Mouse (Mus musculus): ENCODE results near the gene Otud6a. TPM values are rescaled to one million over a fixed set of nuclear protein-coding genes. Genes with fewer than 3 reads are reported as not detected.
"Not testable (repeated sequence)": the region's sequence is repeated elsewhere in the genome, so short reads cannot be mapped to it uniquely, and the experiment has no call there.

Gene Otud6a
- not detected for total RNA-seq (2021)
- long read RNA-seq, experiment 1: 0 reads
- long read RNA-seq, experiment 2: 0 reads

- intact Hi-C loops (cut with DNase I): no loop called here
- no peak for DNase-seq
Observed at GRCm38 (mm10) chrX:100428693-100429092, at the start of gene Otud6a. Gene Otud6a (plus strand): TSS chrX:100429013.

GRCm38 (mm10) chrX:100389887-100390286 is 38.9 kb upstream of the Otud6a start:
- intact Hi-C loops (cut with DNase I): no loop called here
- DNase-seq: no peak

- intact Hi-C loops (cut with DNase I): loop anchor here (2.0 kb wide), 1 partner anchor 540 kb away; no protein-coding TSS in a partner anchor
- DNase-seq: no peak
Observed at GRCm38 (mm10) chrX:100392304-100392703, 36.5 kb upstream of the Otud6a start.

DNA sequence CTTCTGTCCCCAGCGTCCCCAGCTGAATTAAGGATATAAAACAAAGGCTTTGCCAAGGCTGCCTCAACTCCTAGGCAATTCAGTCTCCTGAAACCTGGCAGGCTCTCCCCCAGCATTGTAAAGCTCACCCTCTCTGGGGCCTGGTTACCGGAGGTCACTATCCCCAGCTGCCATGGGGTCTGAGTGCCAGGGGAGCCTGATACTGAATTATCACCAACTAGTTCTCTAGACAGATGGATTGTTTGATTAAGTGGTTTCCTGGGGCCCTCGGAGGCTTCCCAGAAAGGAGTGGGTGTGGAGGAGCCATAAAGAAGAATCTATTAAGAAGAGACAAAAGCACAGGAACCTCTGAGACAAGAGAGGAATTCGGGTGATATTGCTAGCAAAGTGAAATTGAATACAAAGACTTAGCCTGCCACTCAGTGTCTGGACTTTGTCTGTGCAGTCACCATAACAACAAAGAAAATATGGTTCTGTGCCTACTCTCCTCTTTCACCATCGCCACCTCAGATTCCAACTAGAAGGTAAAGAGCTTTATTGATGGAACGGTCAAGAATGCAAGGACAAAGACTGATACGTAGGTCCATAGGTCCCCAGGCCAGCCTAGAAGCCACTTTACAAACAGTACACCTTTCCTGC is 34.5 kb upstream of the Otud6a start:
- DNase-seq: no peak
- intact Hi-C loops (cut with DNase I): loop anchor here (2.0 kb wide), 1 partner anchor 86 kb away; no protein-coding TSS in a partner anchor

GRCm38 (mm10) chrX:100395026-100395425 is 33.8 kb upstream of the Otud6a start:
- intact Hi-C loops (cut with DNase I): loop anchor here (2.0 kb wide), 1 partner anchor 86 kb away; no protein-coding TSS in a partner anchor
- no peak for DNase-seq

DNA sequence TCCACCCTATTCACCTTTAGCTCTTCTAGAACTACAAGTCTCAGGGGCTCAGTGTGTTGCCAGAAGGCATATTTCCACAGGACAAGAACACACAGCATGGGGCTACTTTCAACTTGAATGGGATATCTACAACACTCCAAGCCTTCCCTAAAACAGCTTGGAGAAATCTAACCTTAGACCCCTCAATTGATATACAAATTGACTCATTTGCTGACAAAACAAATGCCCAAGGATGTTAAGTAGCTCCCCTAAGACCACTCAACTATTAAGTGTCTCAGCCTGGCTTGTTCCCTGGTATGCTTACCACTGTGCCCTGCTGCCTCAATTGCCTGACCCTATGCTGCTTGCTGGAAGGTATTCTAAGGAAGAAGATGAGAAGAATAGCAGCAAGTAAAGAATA is 27.9 kb upstream of the Otud6a start:
- intact Hi-C loops (cut with DNase I): no loop called here
- no peak for DNase-seq

DNA sequence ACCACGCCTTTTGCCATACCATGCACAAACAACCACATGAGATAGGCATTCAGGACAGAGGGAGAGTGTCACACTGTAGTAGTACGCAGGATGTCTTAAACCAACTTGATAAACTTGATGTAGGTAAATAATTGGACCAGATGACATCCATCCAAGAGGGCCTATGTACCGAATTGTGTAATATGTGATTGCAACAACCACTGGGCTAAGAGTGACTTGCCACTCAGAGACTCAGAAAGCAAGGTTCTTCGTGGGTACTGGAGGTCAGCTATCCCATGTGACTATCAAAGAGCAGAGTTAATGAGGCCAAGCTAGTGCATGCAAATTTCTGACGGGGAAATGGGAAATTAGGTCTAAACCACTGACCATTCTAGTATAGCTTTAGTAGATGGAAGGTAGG is 27.2 kb upstream of the Otud6a start:
- no peak for DNase-seq
- intact Hi-C loops (cut with DNase I): no loop called here

DNA sequence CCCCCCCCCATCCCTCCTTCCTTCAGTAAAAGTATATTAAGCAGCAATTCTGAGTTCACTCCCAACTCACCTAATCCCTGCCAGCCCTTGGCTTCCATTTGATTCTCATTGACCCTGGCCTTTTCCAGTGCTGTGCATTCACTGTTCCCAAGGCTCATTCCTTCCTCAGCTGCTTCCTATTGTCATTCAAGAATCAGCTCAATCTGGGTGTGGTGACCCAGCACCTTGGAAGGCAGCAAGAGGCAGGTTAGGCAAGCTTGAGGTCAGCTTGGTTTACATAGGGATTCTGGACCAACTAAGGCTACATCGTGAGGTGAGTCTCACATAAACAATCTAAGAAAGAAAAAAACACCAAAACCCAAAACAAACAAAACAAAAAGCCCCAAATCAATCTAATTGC is 19.6 kb upstream of the Otud6a start:
- no peak for DNase-seq
- intact Hi-C loops (cut with DNase I): no loop called here

DNA sequence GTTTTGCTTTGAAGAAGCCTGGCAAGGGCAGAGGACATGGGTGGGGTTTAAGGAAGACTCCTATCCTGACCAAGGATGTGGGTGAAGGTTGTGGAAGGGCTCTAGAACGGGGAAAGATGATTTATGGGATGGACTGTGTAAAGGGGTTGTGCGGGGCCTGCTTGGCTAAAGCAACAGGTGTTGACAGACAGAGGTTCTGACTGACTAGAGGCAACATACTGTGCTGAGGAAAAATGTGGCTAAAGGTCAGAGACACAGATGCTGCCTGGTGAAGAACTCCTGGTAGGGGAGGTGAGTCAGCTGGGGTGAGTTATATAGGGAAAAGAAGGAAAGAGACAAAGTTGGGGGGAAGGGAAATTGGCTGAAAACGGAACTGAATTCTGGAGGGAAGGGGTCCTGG is 3.5 kb downstream of the Otud6a start:
- intact Hi-C loops (cut with DNase I): no loop called here
- no peak for DNase-seq

DNA sequence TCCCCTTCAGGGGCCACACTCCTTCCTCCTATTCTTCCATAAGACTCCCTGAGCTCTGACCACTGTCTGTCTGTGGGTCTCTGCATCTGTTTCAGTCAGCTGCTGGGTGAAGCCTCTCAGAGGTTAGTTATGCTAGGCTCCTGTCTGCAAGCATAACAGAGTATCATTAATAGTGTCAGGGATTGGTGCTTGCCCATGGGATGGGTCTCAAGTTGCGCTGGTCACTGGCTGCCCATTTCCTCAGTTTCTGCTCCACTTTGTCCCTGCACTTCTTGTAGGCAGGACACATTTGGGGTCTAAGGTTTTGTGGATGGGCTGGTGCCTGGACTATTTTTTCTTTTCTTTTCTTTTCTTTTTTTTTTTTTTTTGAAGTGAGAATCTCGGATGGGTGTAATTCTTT is 13.8 kb downstream of the Otud6a start, which contains the start of gene Awat2:
Awat2 (minus strand) TSS at position 101 of the 400 bp plus-strand sequence.
- DNase-seq; intact Hi-C loops (cut with DNase I): not testable (repeated sequence)

GRCm38 (mm10) chrX:100443532-100443931 is 14.7 kb downstream of the Otud6a start:
- DNase-seq: no peak
- intact Hi-C loops (cut with DNase I): no loop called here

- intact Hi-C loops (cut with DNase I): no loop called here
- DNase-seq: no peak
Observed at GRCm38 (mm10) chrX:100468047-100468446, 39.2 kb downstream of the Otud6a start.

GRCm38 (mm10) chrX:100470126-100470525 is 41.3 kb downstream of the Otud6a start:
- no peak for DNase-seq
- intact Hi-C loops (cut with DNase I): no loop called here

DNA sequence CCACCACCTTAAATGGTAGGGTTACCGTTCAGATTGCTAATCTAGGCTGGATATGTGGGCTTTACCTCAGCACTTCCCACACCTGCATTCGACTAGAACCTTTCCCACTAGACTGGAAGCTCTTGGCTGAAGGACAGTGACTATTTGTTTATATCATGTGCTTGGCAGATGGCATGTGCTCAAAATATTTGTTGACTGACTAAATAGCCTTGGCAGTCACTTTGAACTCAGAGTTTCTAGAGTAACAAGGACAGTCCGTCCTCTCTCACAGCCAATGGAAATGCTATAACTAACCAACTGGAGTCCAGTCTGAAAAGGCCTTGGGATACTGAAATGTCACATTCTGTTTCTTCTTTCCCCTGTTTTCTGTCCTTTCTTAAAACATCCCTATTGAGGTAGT is 42.7 kb downstream of the Otud6a start:
- no peak for DNase-seq
- intact Hi-C loops (cut with DNase I): no loop called here

GRCm38 (mm10) chrX:100475569-100476223 is 46.9 kb downstream of the Otud6a start:
- intact Hi-C loops (cut with DNase I): loop anchor here (5.0 kb wide), 1 partner anchor 668 kb away; no protein-coding TSS in a partner anchor
- no peak for DNase-seq

Small RNA genes within 50 kb of the gene (microRNA-seq; reads per million reads assigned to microRNA genes)
- gene Mir676: 1,429 to 1,470 reads per million in 2 experiments

Other genes with a start within 250 kb of the Otud6a start
- under 1 TPM in 1 of 2 experiments, not detected in 1; 0.18 TPM for gene Awat2, start 13.7 kb downstream of the Otud6a start, total RNA-seq (2021)
- 10 to 100 TPM; 29.8 to 37.4 TPM for gene Igbp1, start 65.3 kb downstream of the Otud6a start, total RNA-seq (2021)
- under 1 TPM; 0.12 to 0.23 TPM for gene Dgat2l6, start 95.8 kb downstream of the Otud6a start, total RNA-seq (2021)
- gene Awat1, start 143.2 kb downstream of the Otud6a start, total RNA-seq (2021): not detected
- not detected for gene P2ry4, start 165.9 kb downstream of the Otud6a start, total RNA-seq (2021)
- not detected for gene Arr3, start 176.5 kb downstream of the Otud6a start, total RNA-seq (2021)
- gene Kif4, start 196.7 kb downstream of the Otud6a start, total RNA-seq (2021): under 1 TPM; 0.25 to 0.66 TPM
- 10 to 100 TPM; 13.8 to 14.2 TPM for gene Pdzd11, start 197.6 kb downstream of the Otud6a start, total RNA-seq (2021)